Mouse (Mus musculus): ENCODE measurements around the gene Nvl. TPM values are rescaled to one million over a fixed set of nuclear protein-coding genes. Genes with fewer than 3 reads are reported as not detected.

Gene Nvl
- 15.6 TPM for polyA plus RNA-seq (2014; fragmentation: Illumina TruSeq; extraction: RNeasy Lipid Tissue Mini Kit (QIAGEN cat#74804); ENCODE audit: low read depth, low replicate concordance)

GRCm38 (mm10) chr1:181143950-181144836 lies at the start of gene Nvl, which contains the start of gene Cnih4:
Gene Nvl (minus strand): TSS chr1:181144204.
Gene Cnih4 (plus strand): TSS chr1:181144693.

DNA sequence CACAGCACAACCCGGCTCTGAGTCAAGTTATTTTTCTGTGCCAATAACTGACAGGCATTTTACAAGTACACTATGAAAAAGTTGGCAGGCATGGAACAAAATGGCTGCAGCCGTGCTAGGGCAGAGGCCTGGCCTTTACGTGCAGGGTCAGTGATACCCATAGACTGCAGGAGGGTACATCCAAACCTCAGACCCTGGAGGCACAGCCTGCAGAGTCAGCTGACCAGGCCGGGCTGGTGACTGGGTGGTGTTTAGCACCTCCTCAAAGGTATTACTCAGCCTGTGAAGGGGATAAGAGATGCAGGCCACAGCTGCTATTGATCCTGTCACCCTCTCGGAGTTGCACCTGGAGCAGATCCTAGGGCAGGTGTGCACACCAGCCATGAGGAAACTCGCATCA lies 93.1 kb downstream of the Nvl start, which contains the start of gene 9130409I23Rik:
Gene 9130409I23Rik, plus strand, starts transcription at position 301 of the 400 bp plus-strand sequence.

Other genes starting within 250 kb of the Nvl start
- gene Pycr2, start 239.9 kb downstream of the Nvl start, polyA plus RNA-seq (2014; fragmentation: Illumina TruSeq; extraction: RNeasy Lipid Tissue Mini Kit (QIAGEN cat#74804); ENCODE audit: low read depth, low replicate concordance) = 0.36 TPM
- gene Lefty1, start 209.2 kb downstream of the Nvl start, polyA plus RNA-seq (2014; fragmentation: Illumina TruSeq; extraction: RNeasy Lipid Tissue Mini Kit (QIAGEN cat#74804); ENCODE audit: low read depth, low replicate concordance) = 0.13 TPM
- 0.78 TPM for gene Tmem63a, start 201.9 kb downstream of the Nvl start, polyA plus RNA-seq (2014; fragmentation: Illumina TruSeq; extraction: RNeasy Lipid Tissue Mini Kit (QIAGEN cat#74804); ENCODE audit: low read depth, low replicate concordance)
- gene Ephx1, start 123.3 kb downstream of the Nvl start, polyA plus RNA-seq (2014; fragmentation: Illumina TruSeq; extraction: RNeasy Lipid Tissue Mini Kit (QIAGEN cat#74804); ENCODE audit: low read depth, low replicate concordance) = 43.8 TPM
- gene 9130409I23Rik, start 93.0 kb downstream of the Nvl start, polyA plus RNA-seq (2014; fragmentation: Illumina TruSeq; extraction: RNeasy Lipid Tissue Mini Kit (QIAGEN cat#74804); ENCODE audit: low read depth, low replicate concordance) = not detected
- gene Cnih4, start 489 bp upstream of the Nvl start, polyA plus RNA-seq (2014; fragmentation: Illumina TruSeq; extraction: RNeasy Lipid Tissue Mini Kit (QIAGEN cat#74804); ENCODE audit: low read depth, low replicate concordance) = 64.2 TPM
- gene Wdr26, start 67.8 kb upstream of the Nvl start, polyA plus RNA-seq (2014; fragmentation: Illumina TruSeq; extraction: RNeasy Lipid Tissue Mini Kit (QIAGEN cat#74804); ENCODE audit: low read depth, low replicate concordance) = 210 TPM
- not detected for gene Cnih3, start 208.4 kb upstream of the Nvl start, polyA plus RNA-seq (2014; fragmentation: Illumina TruSeq; extraction: RNeasy Lipid Tissue Mini Kit (QIAGEN cat#74804); ENCODE audit: low read depth, low replicate concordance)